Mouse (Mus musculus): ENCODE measurements around the gene Foxp1. TPM values are rescaled to one million over a fixed set of nuclear protein-coding genes. Genes with fewer than 3 reads are reported as not detected.

Gene Foxp1
- polyA plus RNA-seq, 2 experiments: 7.9 to 10.6 TPM

- no peak for ATAC-seq (ENCODE audit: insufficient read depth)
- no peak overlapping the region for H3K9ac ChIP-seq (replicated peaks)
- no peak overlapping the region for H3K4me3 ChIP-seq (ENCODE audit: insufficient read depth in 1 of 2, low read depth in 2 of 2, low read length in 2 of 2)
- DNase-seq (ENCODE audit: low read depth in 3 of 3, low spot score in 3 of 3): no peak
- no peaks in the 10 kb centered on the region for H3K36me3 ChIP-seq (replicated peaks; ENCODE audit: control insufficient read depth, insufficient read depth, low read depth)
- TF ChIP-seq CTCF (IDR thresholded peaks at IDR 0.05; ENCODE audit: low read depth): no peak
- TF ChIP-seq EP300 (IDR thresholded peaks at IDR 0.05; ENCODE audit: low read depth): no peak
- 68% methylated on average over 3 of the region's 3 CpGs for WGBS (ENCODE audit: insufficient replicate concordance)
- no peaks in the 10 kb centered on the region for H3K9me3 ChIP-seq (ENCODE audit: control insufficient read depth, low read length)
- no peak overlapping the region for H3K4me2 ChIP-seq (ENCODE audit: low read depth)
- no peaks in the 10 kb centered on the region for H3K4me1 ChIP-seq (replicated peaks; ENCODE audit: control insufficient read depth in 2 of 2, insufficient read depth in 2 of 2, low read length in 1 of 2)
- no peak overlapping the region for H3K27ac ChIP-seq
- H3K27me3 ChIP-seq (ENCODE audit: control insufficient read depth, insufficient read depth, low read length): no peaks in the 10 kb centered on the region
Observed at GRCm38 (mm10) chr6:99310171-99310500, 212.4 kb downstream of the Foxp1 start.

GRCm38 (mm10) chr6:99309466-99310170 is 212.9 kb downstream of the Foxp1 start:
- Histone ChIP-seq H3K9ac (replicated peaks) (no peak overlapping the region), H3K4me2 (ENCODE audit: low read depth) (no peak overlapping the region), H3K4me3 (ENCODE audit: insufficient read depth in 1 of 2, low read depth in 2 of 2, low read length in 2 of 2) (no peak overlapping the region), H3K9me3 (ENCODE audit: control insufficient read depth, low read length) (no peaks in the 10 kb centered on the region), H3K27ac (no peak overlapping the region), H3K36me3 (replicated peaks; ENCODE audit: control insufficient read depth, insufficient read depth, low read depth) (no peaks in the 10 kb centered on the region), H3K27me3 (ENCODE audit: control insufficient read depth, insufficient read depth, low read length) (no peaks in the 10 kb centered on the region), H3K4me1 (replicated peaks; ENCODE audit: control insufficient read depth in 2 of 2, insufficient read depth in 2 of 2, low read length in 1 of 2) (no peaks in the 10 kb centered on the region)
- ATAC-seq (ENCODE audit: insufficient read depth) (no peak), DNase-seq (ENCODE audit: low read depth in 3 of 3, low spot score in 3 of 3) (no peak)
- 61% methylated on average over 14 of the region's 14 CpGs for WGBS (ENCODE audit: insufficient replicate concordance)
- TF ChIP-seq EP300 (IDR thresholded peaks at IDR 0.05; ENCODE audit: low read depth): no peak
- TF ChIP-seq CTCF (IDR thresholded peaks at IDR 0.05; ENCODE audit: low read depth): no peak

DNA sequence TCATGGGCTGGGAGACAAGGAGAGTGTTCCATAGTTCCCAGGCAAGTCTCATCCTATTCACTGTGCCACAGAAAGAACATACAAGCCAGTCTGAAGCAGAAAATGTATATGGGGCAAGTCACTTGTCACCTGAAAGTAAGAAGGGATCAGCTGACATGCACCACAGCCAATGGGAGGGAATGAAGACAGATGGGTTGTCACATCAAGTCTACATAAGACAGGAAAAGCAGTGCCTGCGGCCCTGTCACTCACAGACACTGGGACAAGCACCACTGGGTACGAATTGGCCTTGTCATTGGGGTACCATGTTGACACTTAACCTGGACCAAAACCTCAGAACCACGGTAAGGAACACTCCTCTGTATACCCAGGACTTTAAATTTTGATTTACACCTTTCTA is 216.8 kb downstream of the Foxp1 start:
- Histone ChIP-seq H3K27me3 (ENCODE audit: control insufficient read depth, insufficient read depth, low read length) (no peaks in the 10 kb centered on the region), H3K9ac (replicated peaks) (no peak overlapping the region), H3K27ac (no peak overlapping the region), H3K36me3 (replicated peaks; ENCODE audit: control insufficient read depth, insufficient read depth, low read depth) (no peaks in the 10 kb centered on the region), H3K4me2 (ENCODE audit: low read depth) (no peak overlapping the region), H3K9me3 (ENCODE audit: control insufficient read depth, low read length) (no peaks in the 10 kb centered on the region), H3K4me1 (replicated peaks; ENCODE audit: control insufficient read depth in 2 of 2, insufficient read depth in 2 of 2, low read length in 1 of 2) (no peaks in the 10 kb centered on the region; a peak in 1 of 4 replicates), H3K4me3 (ENCODE audit: insufficient read depth in 1 of 2, low read depth in 2 of 2, low read length in 2 of 2) (no peak overlapping the region)
- no peak for TF ChIP-seq CTCF (IDR thresholded peaks at IDR 0.05; ENCODE audit: low read depth)
- TF ChIP-seq EP300 (IDR thresholded peaks at IDR 0.05; ENCODE audit: low read depth): no peak
- ATAC-seq (ENCODE audit: insufficient read depth): no peak
- WGBS (ENCODE audit: insufficient replicate concordance): 59% methylated on average over 3 of the region's 3 CpGs
- DNase-seq (ENCODE audit: low read depth in 3 of 3, low spot score in 3 of 3): no peak

GRCm38 (mm10) chr6:99305236-99305635 is 217.3 kb downstream of the Foxp1 start:
- ATAC-seq (ENCODE audit: insufficient read depth): no peak
- no peaks in the 10 kb centered on the region for H3K27me3 ChIP-seq (ENCODE audit: control insufficient read depth, insufficient read depth, low read length)
- H3K4me2 ChIP-seq (ENCODE audit: low read depth): no peak overlapping the region
- H3K36me3 ChIP-seq (replicated peaks; ENCODE audit: control insufficient read depth, insufficient read depth, low read depth): no peaks in the 10 kb centered on the region
- no peaks in the 10 kb centered on the region; a peak in 1 of 4 replicates for H3K4me1 ChIP-seq (replicated peaks; ENCODE audit: control insufficient read depth in 2 of 2, insufficient read depth in 2 of 2, low read length in 1 of 2)
- 73% methylated on average over 3 of the region's 3 CpGs for WGBS (ENCODE audit: insufficient replicate concordance)
- H3K27ac ChIP-seq: no peak overlapping the region
- no peak overlapping the region for H3K4me3 ChIP-seq (ENCODE audit: insufficient read depth in 1 of 2, low read depth in 2 of 2, low read length in 2 of 2)
- TF ChIP-seq EP300 (IDR thresholded peaks at IDR 0.05; ENCODE audit: low read depth) (no peak), CTCF (IDR thresholded peaks at IDR 0.05; ENCODE audit: low read depth) (no peak)
- no peaks in the 10 kb centered on the region for H3K9me3 ChIP-seq (ENCODE audit: control insufficient read depth, low read length)
- no peak for DNase-seq (ENCODE audit: low read depth in 3 of 3, low spot score in 3 of 3)
- H3K9ac ChIP-seq (replicated peaks): no peak overlapping the region

GRCm38 (mm10) chr6:99302662-99303435 is 219.7 kb downstream of the Foxp1 start:
- Histone ChIP-seq H3K4me1 (replicated peaks; ENCODE audit: control insufficient read depth in 2 of 2, insufficient read depth in 2 of 2, low read length in 1 of 2) (no peaks in the 10 kb centered on the region; a peak in 1 of 4 replicates), H3K9ac (replicated peaks) (no peak overlapping the region), H3K9me3 (ENCODE audit: control insufficient read depth, low read length) (no peaks in the 10 kb centered on the region), H3K27me3 (ENCODE audit: control insufficient read depth, insufficient read depth, low read length) (no peaks in the 10 kb centered on the region), H3K4me3 (ENCODE audit: insufficient read depth in 1 of 2, low read depth in 2 of 2, low read length in 2 of 2) (no peak overlapping the region), H3K4me2 (ENCODE audit: low read depth) (no peak overlapping the region), H3K36me3 (replicated peaks; ENCODE audit: control insufficient read depth, insufficient read depth, low read depth) (no peaks in the 10 kb centered on the region), H3K27ac (no peak overlapping the region)
- TF ChIP-seq EP300 (IDR thresholded peaks at IDR 0.05; ENCODE audit: low read depth): no peak
- TF ChIP-seq CTCF (IDR thresholded peaks at IDR 0.05; ENCODE audit: low read depth): no peak
- no peak for DNase-seq (ENCODE audit: low read depth in 3 of 3, low spot score in 3 of 3)
- no peak for ATAC-seq (ENCODE audit: insufficient read depth)
- WGBS (ENCODE audit: insufficient replicate concordance): 43% methylated on average over 6 of the region's 6 CpGs
